Mouse (Mus musculus) E14TG2a.4 (cell line): ENCODE measurements around the gene Arntl.

ENCODE experiments used
- CTCF ChIP-seq: conservative IDR thresholded peaks from 2 replicates; pipeline ENCODE4 v1.5.1; 2014; ENCODE audit warnings: low read length
- NANOG ChIP-seq: IDR thresholded peaks from 2 replicates; pipeline ENCODE4 v1.6.1; 2014; ENCODE audit warnings: borderline replicate concordance, low read length, mixed read lengths
- POU5F1 ChIP-seq: IDR thresholded peaks from 2 replicates; pipeline ENCODE4 v1.6.1; 2014; ENCODE audit warnings: low read length, borderline replicate concordance

GRCm38 (mm10) chr7:113201584-113201983, 5.7 kb upstream of the Arntl start:
- TF ChIP-seq CTCF (no peak), POU5F1 (no peak), NANOG (no peak)
